Mouse (Mus musculus): ENCODE measurements around the gene Saa1.
"Not testable (repeated sequence)": the region's sequence is repeated elsewhere in the genome, so short reads cannot be mapped to it uniquely, and the experiment has no call there.

- TF ChIP-seq CTCF, EP300 (IDR thresholded peaks at IDR 0.05; ENCODE audit: low read depth): not testable (repeated sequence)
These were observed 2.7 kb downstream of the Saa1 start for GRCm38 (mm10) chr7:46740041-46740440.

Data from liver, postnatal 0 days (tissue).